Mouse (Mus musculus) hindbrain, postnatal 0 days (tissue): ENCODE results near the gene Chn2. TPM values are rescaled to one million over a fixed set of nuclear protein-coding genes. Genes with fewer than 3 reads are reported as not detected.

ENCODE experiments used
- ATAC-seq: fragments of 200-750 bp; cut with Nextera tagmentation; 2 replicates; pipeline ENCODE4 v1.8.0; 2017; ENCODE audit warnings: mild to moderate bottlenecking, moderate TSS enrichment, moderate library complexity
- DNase-seq: peaks from one replicate; pipeline ENCODE4 v3.0.0-alpha.2; 2015; ENCODE audit warnings: low spot score
- H3K27ac ChIP-seq: fragments of 300-500 bp; sonication (generic); 2 replicates; pipeline ENCODE4 v1.5.1; 2014; ENCODE audit warnings: mild to moderate bottlenecking
- H3K27me3 ChIP-seq: fragments of 300-500 bp; sonication (generic); 2 replicates; pipeline ENCODE4 v1.6.1; 2014; ENCODE audit warnings: low read length, mixed read lengths; ENCODE audit not compliant: insufficient read depth
- H3K36me3 ChIP-seq: fragments of 300-500 bp; sonication (generic); 2 replicates; pipeline ENCODE4 v1.6.1; 2014; ENCODE audit warnings: low read length, mixed read lengths; ENCODE audit not compliant: insufficient read depth
- H3K4me1 ChIP-seq: fragments of 300-500 bp; sonication (generic); 2 replicates; pipeline ENCODE4 v1.6.1; 2014; ENCODE audit warnings: antibody characterized with exemption, low read length, mixed read lengths; ENCODE audit not compliant: insufficient read depth
- H3K4me2 ChIP-seq: fragments of 300-500 bp; sonication (generic); 2 replicates; pipeline ENCODE4 v1.6.1; 2014; ENCODE audit warnings: low read depth, mild to moderate bottlenecking, low read length, moderate library complexity, mixed read lengths
- H3K4me3 ChIP-seq: fragments of 300-500 bp; sonication (generic); 2 replicates; pipeline ENCODE4 v1.5.1; 2014; ENCODE audit warnings: low read length
- H3K9ac ChIP-seq: fragments of 300-500 bp; sonication (generic); replicated peaks from 2 replicates; pipeline ENCODE4 v1.6.1; 2014; ENCODE audit warnings: mild to moderate bottlenecking, low read length, moderate library complexity, mixed read lengths
- H3K9me3 ChIP-seq: fragments of 300-500 bp; sonication (generic); 2 replicates; pipeline ENCODE4 v1.6.1; 2016; ENCODE audit warnings: low read length, mixed read lengths
- CTCF ChIP-seq: IDR thresholded peaks from 2 replicates; pipeline ENCODE4 v1.5.1; 2016; ENCODE audit warnings: antibody characterized with exemption, control low read depth, low read depth
- WGBS: fragments of 180-500 bp; shearing (Covaris S2); extraction: QIAGEN DNeasy Blood & Tissue Kit; methylation state at CpG from one replicate; pipeline ENCODE4 v1.1.7; 2014; 5-methylcytosine and 5-hydroxymethylcytosine counted together
- polyA plus RNA-seq: library from polyadenylated mRNA; unstranded; fragments of >200 nt; fragmentation: Nextera tagmentation; extraction: Ambion mirVana; gene quantifications from 2 replicates; pipeline ENCODE4 v1.2.1, GENCODE M21; 2015
- total RNA-seq: library from RNA; depleted of rRNA; stranded (reverse); fragments of >200 nt; gene quantifications from 2 replicates; pipeline ENCODE4 v1.2.3, GENCODE M21; 2014; rRNA removed

Chn2 gene
- 35.4 and 43.8 TPM in 2 replicates for total RNA-seq
- 19.8 and 21.2 TPM in 2 replicates for polyA plus RNA-seq

DNA sequence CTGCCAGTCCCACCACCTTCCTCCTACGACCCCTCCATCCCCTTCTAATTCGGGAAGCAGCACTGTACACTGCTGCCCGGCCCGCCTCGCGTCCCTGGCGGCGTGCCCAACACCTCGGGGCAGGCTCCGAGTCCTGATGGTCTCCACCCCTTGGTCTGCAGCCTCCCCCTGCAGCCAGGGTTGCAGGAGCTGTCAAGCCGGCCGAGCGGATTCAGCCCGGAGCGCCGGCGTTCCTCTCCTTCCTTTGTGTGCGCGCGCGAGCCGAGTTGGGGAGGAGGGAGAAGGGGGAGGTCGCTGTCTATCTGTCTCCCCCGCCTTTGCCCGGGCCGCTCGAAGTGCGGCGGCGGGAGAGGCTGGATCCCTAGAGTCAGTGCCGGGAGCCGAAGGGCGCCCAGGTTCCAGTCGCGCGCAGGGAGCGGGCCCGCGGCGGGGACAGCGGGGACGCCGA, at the start of gene Chn2:
Chn2 (plus strand) TSS at position 198 of the 448 bp plus-strand sequence.
- Histone ChIP-seq H3K27ac (peak within 1 kb of the TSS; percentile 91), H3K4me1 (peaks cover 4% of the 10 kb centered on the region; the same call in 1 of the 2 replicates), H3K9me3 (no peaks in the 10 kb centered on the region), H3K4me3 (peak within 1 kb of the TSS; percentile 65), H3K4me2 (peak within 1 kb of the TSS; percentile 84), H3K9ac (peak within 1 kb of the TSS; percentile 70), H3K36me3 (no peaks in the 10 kb centered on the region), H3K27me3 (no peaks in the 10 kb centered on the region)
- ATAC-seq = peak; percentile 84
- TF ChIP-seq CTCF = no peak
- WGBS = under 1% methylated on average over 37 of the region's 43 CpGs
- peak; percentile 77 for DNase-seq

DNA sequence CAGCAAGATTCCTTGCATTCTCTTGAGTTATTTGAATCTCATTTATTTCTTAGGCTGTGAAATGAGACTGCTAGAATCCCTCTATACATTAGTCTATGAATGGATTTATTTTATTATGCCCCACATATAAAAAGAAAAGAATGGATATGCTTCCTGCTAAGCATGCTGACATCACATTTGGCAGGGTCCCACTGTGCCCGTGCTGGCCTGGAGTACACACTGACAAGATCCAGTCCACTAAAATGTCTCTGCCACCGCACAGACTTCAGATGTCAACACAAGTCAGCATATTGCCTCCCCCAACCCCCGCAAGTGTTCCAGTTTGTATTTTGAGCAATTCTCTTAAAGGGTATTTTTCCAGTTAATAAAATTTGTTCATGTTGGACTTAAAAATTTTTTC, 47.0 kb upstream of the Chn2 start:
- Histone ChIP-seq H3K4me3 (no peak overlapping the region), H3K36me3 (no peaks in the 10 kb centered on the region), H3K4me1 (no peaks in the 10 kb centered on the region), H3K4me2 (no peak overlapping the region), H3K27me3 (no peaks in the 10 kb centered on the region), H3K9me3 (no peaks in the 10 kb centered on the region), H3K27ac (no peak overlapping the region), H3K9ac (no peak overlapping the region)
- DNase-seq (peak; percentile 33), ATAC-seq (no peak)
- TF ChIP-seq CTCF = no peak
- WGBS = 46% methylated on average over 3 of the region's 3 CpGs

DNA sequence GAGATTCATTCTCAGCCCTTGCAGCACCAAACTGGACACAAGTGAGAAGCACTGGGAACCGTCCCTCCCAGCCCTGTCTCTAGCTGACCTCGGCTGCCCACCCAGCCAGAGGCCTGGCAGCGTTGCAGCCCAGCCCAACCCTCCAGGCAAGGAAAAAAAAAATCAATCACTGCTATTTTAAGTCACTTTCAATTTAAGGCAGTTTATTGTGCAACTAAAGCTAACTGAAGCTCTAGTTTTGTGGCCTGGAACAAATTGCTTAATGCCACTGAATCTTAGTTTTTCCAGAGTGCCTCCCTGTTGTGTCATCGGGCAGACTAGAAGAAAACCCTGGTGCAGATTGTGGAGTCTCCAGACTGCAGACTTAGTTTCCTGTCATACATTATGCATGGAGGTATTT, 43.8 kb upstream of the Chn2 start:
- DNase-seq (no peak), ATAC-seq (no peak)
- H3K36me3 ChIP-seq = no peaks in the 10 kb centered on the region
- no peak overlapping the region for H3K4me2 ChIP-seq
- no peaks in the 10 kb centered on the region for H3K4me1 ChIP-seq
- no peak overlapping the region for H3K4me3 ChIP-seq
- no peak overlapping the region for H3K9ac ChIP-seq
- H3K27me3 ChIP-seq = no peaks in the 10 kb centered on the region
- 49% methylated on average over 4 of the region's 4 CpGs for WGBS
- H3K27ac ChIP-seq = no peak overlapping the region
- no peaks in the 10 kb centered on the region for H3K9me3 ChIP-seq
- no peak for TF ChIP-seq CTCF

- H3K27me3 ChIP-seq = no peaks in the 10 kb centered on the region
- no peak for ATAC-seq
- no peaks in the 10 kb centered on the region for H3K9me3 ChIP-seq
- no peaks in the 10 kb centered on the region for H3K4me1 ChIP-seq
- no peak overlapping the region for H3K9ac ChIP-seq
- DNase-seq = no peak
- H3K4me3 ChIP-seq = no peak overlapping the region
- no peaks in the 10 kb centered on the region for H3K36me3 ChIP-seq
- no peak overlapping the region for H3K4me2 ChIP-seq
- TF ChIP-seq CTCF = no peak
- 90% methylated on average over 3 of the region's 3 CpGs for WGBS
- H3K27ac ChIP-seq = no peak overlapping the region
Measured at GRCm38 (mm10) chr6:53996226-53996955, 43.0 kb upstream of the Chn2 start.

GRCm38 (mm10) chr6:54005302-54005701, 34.1 kb upstream of the Chn2 start:
- Histone ChIP-seq H3K9ac (no peak overlapping the region), H3K4me1 (peaks cover 15% of the 10 kb centered on the region; the same call in 1 of the 2 replicates), H3K27ac (no peak overlapping the region), H3K4me2 (no peak overlapping the region), H3K36me3 (no peaks in the 10 kb centered on the region), H3K9me3 (no peaks in the 10 kb centered on the region), H3K27me3 (no peaks in the 10 kb centered on the region), H3K4me3 (no peak overlapping the region)
- DNase-seq (no peak), ATAC-seq (no peak)
- no peak for TF ChIP-seq CTCF
- 80% methylated on average over 4 of the region's 4 CpGs for WGBS

DNA sequence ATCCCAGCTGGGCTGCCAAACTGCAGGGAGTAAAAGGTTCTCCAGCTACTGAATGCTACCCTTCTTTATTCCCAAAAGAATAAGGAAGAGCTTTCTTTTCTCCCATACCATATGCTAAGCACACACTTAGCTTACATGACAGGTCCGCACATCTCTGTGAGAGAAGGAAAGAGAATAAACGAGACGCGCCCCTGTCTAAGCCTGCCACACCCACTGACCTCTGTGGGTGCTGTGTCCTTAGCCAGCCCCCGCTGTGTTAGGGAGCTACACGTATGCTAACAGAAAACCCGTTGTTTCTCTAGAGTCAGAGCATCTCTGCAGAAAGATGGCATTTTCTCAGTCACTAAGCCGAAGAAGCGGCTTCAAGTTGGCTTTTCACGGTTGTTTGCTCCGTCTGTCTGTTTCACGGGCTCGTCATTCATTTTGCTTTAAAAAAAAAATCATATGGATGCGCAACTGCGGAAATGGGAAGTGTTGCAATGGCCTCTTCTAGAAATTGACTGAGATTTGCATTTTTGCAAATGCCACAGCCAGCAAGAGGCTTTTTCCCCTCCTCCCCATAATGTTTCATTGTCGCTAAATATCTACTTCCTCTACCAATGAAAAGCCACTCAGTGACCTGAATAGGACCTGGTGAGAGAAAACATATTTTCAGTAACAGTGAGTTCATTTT, 30.8 kb upstream of the Chn2 start:
- WGBS = 32% methylated on average over 16 of the region's 16 CpGs

More for the DNA sequence above, 30.8 kb upstream of the Chn2 start:
- Histone ChIP-seq H3K9ac (no peak overlapping the region; the same call in 1 of the 2 replicates), H3K9me3 (no peaks in the 10 kb centered on the region), H3K4me3 (0 out of 2 replicates have a peak overlapping the region, but pooled peaks have one; percentile 15), H3K4me1 (peaks cover 15% of the 10 kb centered on the region; the same call in 1 of the 2 replicates), H3K27me3 (no peaks in the 10 kb centered on the region), H3K4me2 (peak overlapping the region; percentile 44), H3K36me3 (no peaks in the 10 kb centered on the region), H3K27ac (no peak overlapping the region)
- DNase-seq = peak; percentile 12
- no peak for TF ChIP-seq CTCF
- ATAC-seq = peak; percentile 18; the same call in 1 of the 2 replicates
